Comparison of ENCODE assay signal across 9 mouse cellular contexts in the genomic region with DNA sequence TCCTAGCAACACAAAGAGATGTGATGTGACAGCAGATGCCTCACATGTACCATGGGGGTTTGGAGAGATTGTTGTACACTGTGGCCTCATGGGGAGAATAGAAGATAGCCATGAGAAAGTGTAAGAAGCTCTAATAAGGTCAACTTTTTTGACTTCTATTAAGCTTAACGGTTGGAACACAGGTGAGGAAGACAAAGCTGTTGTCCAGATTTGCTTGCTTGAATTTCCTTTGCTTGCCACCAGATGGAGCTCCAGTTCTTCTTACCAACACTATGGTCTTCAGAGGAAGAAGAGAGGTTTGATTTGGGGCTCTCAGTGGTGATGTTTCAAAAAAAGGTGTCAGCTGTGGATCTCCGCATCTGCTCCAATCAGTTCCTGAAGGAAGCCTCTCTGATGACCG. TPM values are rescaled to one million over a fixed set of nuclear protein-coding genes. Genes with fewer than 3 reads are reported as not detected.
DNase-seq lines count a peak whose midpoint lies in the region; ATAC-seq lines count a peak whose summit lies in the region.
"Not testable (repeated sequence)": the region's sequence is repeated elsewhere in the genome, so short reads cannot be mapped to it uniquely, and the experiment has no call there.
"Had no signal": no experiment of that assay in that cellular context is flagged by ENCODE, and none has a peak within 500 bp of the region (broad histone marks: within the 10 kb centered on the region; RNA-seq: fewer than 3 reads in every experiment).

No protein-coding gene starts in this region.

- not testable (repeated sequence) for H3K9ac ChIP-seq in forebrain, embryonic 16.5 days (replicated peaks; ENCODE audit: low read depth, low read length); hindbrain, embryonic 15.5 days; neural tube, embryonic 12.5 days

- not testable (repeated sequence) for H3K9me3 ChIP-seq in forebrain, embryonic 16.5 days (ENCODE audit: control insufficient read depth, low read length); hindbrain, embryonic 15.5 days; neural tube, embryonic 12.5 days

- peak; percentile 0 for DNase-seq in MEL-GATA-1-ER (ENCODE audit: extremely low read depth, low read depth)
- DNase-seq in cerebellum, adult 9-11 months: peak; percentile 6
- DNase-seq in layer of hippocampus, adult 9-11 months: peak; percentile 2
- peak; percentile 3 for DNase-seq in lung, postnatal 36 days
- peak; percentile 1 for DNase-seq in urinary bladder, postnatal 36 days (ENCODE audit: low spot score in 2 of 2)

- not testable (repeated sequence) for H3K27me3 ChIP-seq in forebrain, embryonic 16.5 days (replicated peaks; ENCODE audit: control insufficient read depth, insufficient read depth, low read length); hindbrain, embryonic 15.5 days; neural tube, embryonic 12.5 days (replicated peaks)

- not testable (repeated sequence) for H3K36me3 ChIP-seq in forebrain, embryonic 16.5 days (ENCODE audit: control insufficient read depth, insufficient read depth); hindbrain, embryonic 15.5 days; neural tube, embryonic 12.5 days

- H3K4me2 ChIP-seq in forebrain, embryonic 16.5 days (ENCODE audit: low read length); hindbrain, embryonic 15.5 days; neural tube, embryonic 12.5 days (replicated peaks): not testable (repeated sequence)

- H3K4me1 ChIP-seq in forebrain, embryonic 16.5 days (replicated peaks; ENCODE audit: control insufficient read depth, insufficient read depth, low read length); hindbrain, embryonic 15.5 days (replicated peaks); neural tube, embryonic 12.5 days: not testable (repeated sequence)

- not testable (repeated sequence) for H3K4me3 ChIP-seq in forebrain, embryonic 16.5 days (replicated peaks; ENCODE audit: low read length); hindbrain, embryonic 15.5 days; neural tube, embryonic 12.5 days

- 41% methylated on average over 3 of the region's 3 CpGs for WGBS in forebrain, embryonic 16.5 days
- 51% methylated on average over 3 of the region's 3 CpGs for WGBS in hindbrain, embryonic 15.5 days
- WGBS in neural tube, embryonic 12.5 days: 50% methylated on average over 3 of the region's 3 CpGs

- ATAC-seq in forebrain, embryonic 16.5 days: peak; percentile 58
- 0 out of 2 replicates have a peak, but pooled peaks have one; percentile 45 for ATAC-seq in hindbrain, embryonic 15.5 days (ENCODE audit: low FRiP score, low read depth)
- peak; percentile 66; the same call in 1 of the 2 replicates for ATAC-seq in neural tube, embryonic 12.5 days (ENCODE audit: low FRiP score, low read depth)

- not testable (repeated sequence) for H3K27ac ChIP-seq in forebrain, embryonic 16.5 days (ENCODE audit: low read length); hindbrain, embryonic 15.5 days (replicated peaks); neural tube, embryonic 12.5 days

RNA-seq across cellular contexts. Expression of a gene that starts 35.0 kb away (rescaled TPM):
- not detected in 2 replicates for polyA plus RNA-seq in forebrain, embryonic 16.5 days (2015; fragmentation: Nextera tagmentation; extraction: Ambion mirVana)
- not detected in 2 replicates for polyA plus RNA-seq in hindbrain, embryonic 15.5 days (2015; fragmentation: Nextera tagmentation; extraction: Ambion mirVana)
- not detected in 2 replicates for polyA plus RNA-seq in neural tube, embryonic 12.5 days (2016; fragmentation: Nextera tagmentation; extraction: Ambion mirVana)
- polyA plus RNA-seq: heart, embryonic 15.5 days had no signal

RNA-seq across cellular contexts. Expression of a gene that starts 35.0 kb away (rescaled TPM):
- not detected in 2 replicates for polyA plus RNA-seq in forebrain, embryonic 16.5 days (2015; fragmentation: Nextera tagmentation; extraction: Ambion mirVana)
- not detected in 2 replicates for polyA plus RNA-seq in hindbrain, embryonic 15.5 days (2015; fragmentation: Nextera tagmentation; extraction: Ambion mirVana)
- polyA plus RNA-seq in neural tube, embryonic 12.5 days (2016; fragmentation: Nextera tagmentation; extraction: Ambion mirVana): not detected in 2 replicates
- polyA plus RNA-seq: heart, embryonic 15.5 days had no signal
